Mouse (Mus musculus): ENCODE data around the gene Phactr1.
A peak's percentile ranks its signal among the peaks of the same experiment; 100 is the strongest.

Gene Phactr1

GRCm38 (mm10) chr13:42878346-42878745 is 197.9 kb downstream of the Phactr1 start:
- DNase-seq: no peak

- DNase-seq: peak; percentile 48
These were observed 203.8 kb downstream of the Phactr1 start for GRCm38 (mm10) chr13:42884033-42884724.

- no peak for DNase-seq
These were observed 204.3 kb downstream of the Phactr1 start for GRCm38 (mm10) chr13:42884725-42885115.

- no peak for DNase-seq
These were observed 207.3 kb downstream of the Phactr1 start for GRCm38 (mm10) chr13:42887701-42888100.

- DNase-seq: no peak
These were observed 209.4 kb downstream of the Phactr1 start for GRCm38 (mm10) chr13:42889516-42890474.

GRCm38 (mm10) chr13:42890651-42891050 is 210.2 kb downstream of the Phactr1 start:
- no peak for DNase-seq

- DNase-seq: no peak
These were observed 213.6 kb downstream of the Phactr1 start for GRCm38 (mm10) chr13:42894016-42894415.

- no peak for DNase-seq
These were observed 214.2 kb downstream of the Phactr1 start for GRCm38 (mm10) chr13:42894598-42894997.

- DNase-seq: no peak
These were observed 215.6 kb downstream of the Phactr1 start for GRCm38 (mm10) chr13:42895980-42896379.

GRCm38 (mm10) chr13:42899611-42900010 is 219.2 kb downstream of the Phactr1 start:
- no peak for DNase-seq

GRCm38 (mm10) chr13:42901837-42902236 is 221.4 kb downstream of the Phactr1 start:
- no peak for DNase-seq

- no peak for DNase-seq
These were observed 222.4 kb downstream of the Phactr1 start for GRCm38 (mm10) chr13:42902859-42903258.

GRCm38 (mm10) chr13:42905818-42906217 is 225.4 kb downstream of the Phactr1 start:
- no peak for DNase-seq

- DNase-seq: no peak
These were observed 226.6 kb downstream of the Phactr1 start for GRCm38 (mm10) chr13:42906990-42907389.

- no peak for DNase-seq
These were observed 234.7 kb downstream of the Phactr1 start for GRCm38 (mm10) chr13:42915081-42915480.

GRCm38 (mm10) chr13:42915851-42916193 is 235.4 kb downstream of the Phactr1 start:
- no peak for DNase-seq

GRCm38 (mm10) chr13:42916194-42917033 is 236.0 kb downstream of the Phactr1 start:
- peak; percentile 20 for DNase-seq

GRCm38 (mm10) chr13:42917251-42917650 is 236.8 kb downstream of the Phactr1 start:
- DNase-seq: peak; percentile 77

GRCm38 (mm10) chr13:42920062-42920461 is 239.6 kb downstream of the Phactr1 start:
- no peak for DNase-seq

- peak; percentile 86 for DNase-seq
These were observed 241.5 kb downstream of the Phactr1 start for GRCm38 (mm10) chr13:42921769-42922450.

- DNase-seq: no peak
These were observed 247.4 kb downstream of the Phactr1 start for GRCm38 (mm10) chr13:42927778-42928177.

- no peak for DNase-seq
These were observed 249.3 kb downstream of the Phactr1 start for GRCm38 (mm10) chr13:42929529-42930235.
